Mouse (Mus musculus) midbrain, postnatal 0 days (tissue): ENCODE measurements around the gene Cacnb1. TPM values are rescaled to one million over a fixed set of nuclear protein-coding genes. Genes with fewer than 3 reads are reported as not detected.

Experiments
- ATAC-seq: fragments of 200-750 bp; cut with Nextera tagmentation; 2 replicates; pipeline ENCODE4 v1.8.0; 2017; ENCODE audit warnings: moderate number of reproducible peaks, mild to moderate bottlenecking, moderate TSS enrichment, moderate library complexity; ENCODE audit not compliant: low FRiP score
- DNase-seq: peaks from one replicate; pipeline ENCODE4 v3.0.0-alpha.2; 2015; ENCODE audit warnings: low spot score
- H3K27ac ChIP-seq: fragments of 300-500 bp; sonication (generic); 2 replicates; pipeline ENCODE4 v1.5.1; 2014; ENCODE audit warnings: low read depth, mild to moderate bottlenecking, low read length, mixed read lengths
- H3K27me3 ChIP-seq: fragments of 300-500 bp; sonication (generic); 2 replicates; pipeline ENCODE4 v1.6.1; 2014; ENCODE audit warnings: low read length, control low read depth, mixed read lengths; ENCODE audit not compliant: insufficient read depth
- H3K36me3 ChIP-seq: fragments of 300-500 bp; sonication (generic); 2 replicates; pipeline ENCODE4 v1.6.1; 2014; ENCODE audit warnings: low read length, control low read depth, mixed read lengths; ENCODE audit not compliant: insufficient read depth
- H3K4me1 ChIP-seq: fragments of 300-500 bp; sonication (generic); 2 replicates; pipeline ENCODE4 v1.6.1; 2014; ENCODE audit warnings: mild to moderate bottlenecking, control low read depth, antibody characterized with exemption, low read length, mixed read lengths; ENCODE audit not compliant: insufficient read depth
- H3K4me2 ChIP-seq: fragments of 300-500 bp; sonication (generic); 2 replicates; pipeline ENCODE4 v1.6.1; 2014; ENCODE audit warnings: low read depth, mild to moderate bottlenecking, low read length, mixed read lengths; ENCODE audit not compliant: poor library complexity, severe bottlenecking
- H3K4me3 ChIP-seq: fragments of 300-500 bp; sonication (generic); 2 replicates; pipeline ENCODE4 v1.5.1; 2014; ENCODE audit warnings: low read depth, mild to moderate bottlenecking, low read length, moderate library complexity
- H3K9ac ChIP-seq: fragments of 300-500 bp; sonication (generic); replicated peaks from 2 replicates; pipeline ENCODE4 v1.6.1; 2014; ENCODE audit warnings: mild to moderate bottlenecking, low read length, moderate library complexity, mixed read lengths; ENCODE audit not compliant: poor library complexity, severe bottlenecking
- H3K9me3 ChIP-seq: fragments of 300-500 bp; sonication (generic); 2 replicates; pipeline ENCODE4 v1.6.1; 2016; ENCODE audit warnings: low read length, control low read depth
- CTCF ChIP-seq: IDR thresholded peaks from 2 replicates; pipeline ENCODE4 v1.5.1; 2016; ENCODE audit warnings: antibody characterized with exemption, mild to moderate bottlenecking
- WGBS: fragments of 180-500 bp; shearing (Covaris S2); extraction: QIAGEN DNeasy Blood & Tissue Kit; methylation state at CpG from one replicate; pipeline ENCODE4 v1.1.7; 2014; 5-methylcytosine and 5-hydroxymethylcytosine counted together
- polyA plus RNA-seq: library from polyadenylated mRNA; unstranded; fragments of >200 nt; fragmentation: Nextera tagmentation; extraction: Ambion mirVana; gene quantifications from 2 replicates; pipeline ENCODE4 v1.2.1, GENCODE M21; 2015
- total RNA-seq: library from RNA; depleted of rRNA; stranded (reverse); fragments of >200 nt; gene quantifications from 2 replicates; pipeline ENCODE4 v1.2.3, GENCODE M21; 2014

Cacnb1 gene
- total and polyA plus RNA-seq, 2 experiments from 2014 or later, result 63.2 to 96.4 TPM

- Histone ChIP-seq H3K27ac (no peak overlapping the region), H3K4me3 (peak overlapping the region; percentile 49), H3K27me3 (peaks cover 25% of the 10 kb centered on the region), H3K9ac (peak overlapping the region; percentile 52), H3K36me3 (no peaks in the 10 kb centered on the region), H3K4me2 (peak overlapping the region; percentile 64), H3K4me1 (no peaks in the 10 kb centered on the region; the same call in 1 of the 2 replicates), H3K9me3 (no peaks in the 10 kb centered on the region)
- under 1% methylated on average over 66 of the region's 83 CpGs for WGBS
- peak; percentile 50; the same call in 1 of the 2 replicates for ATAC-seq
- no peak for DNase-seq
- no peak for TF ChIP-seq CTCF
Measured at GRCm38 (mm10) chr11:98052129-98052988, 29.5 kb upstream of the Cacnb1 start.

GRCm38 (mm10) chr11:98051611-98052128, 28.8 kb upstream of the Cacnb1 start:
- Histone ChIP-seq H3K36me3 (no peaks in the 10 kb centered on the region), H3K4me3 (peak overlapping the region; percentile 49), H3K27ac (no peak overlapping the region), H3K4me2 (peak overlapping the region; percentile 64), H3K9ac (peak overlapping the region; percentile 52; the same call in 1 of the 2 replicates), H3K27me3 (peaks cover 25% of the 10 kb centered on the region), H3K4me1 (no peaks in the 10 kb centered on the region; the same call in 1 of the 2 replicates), H3K9me3 (no peaks in the 10 kb centered on the region)
- WGBS, result 7% methylated on average over 12 of the region's 12 CpGs
- TF ChIP-seq CTCF, result no peak
- DNase-seq (no peak), ATAC-seq (no peak)

DNA sequence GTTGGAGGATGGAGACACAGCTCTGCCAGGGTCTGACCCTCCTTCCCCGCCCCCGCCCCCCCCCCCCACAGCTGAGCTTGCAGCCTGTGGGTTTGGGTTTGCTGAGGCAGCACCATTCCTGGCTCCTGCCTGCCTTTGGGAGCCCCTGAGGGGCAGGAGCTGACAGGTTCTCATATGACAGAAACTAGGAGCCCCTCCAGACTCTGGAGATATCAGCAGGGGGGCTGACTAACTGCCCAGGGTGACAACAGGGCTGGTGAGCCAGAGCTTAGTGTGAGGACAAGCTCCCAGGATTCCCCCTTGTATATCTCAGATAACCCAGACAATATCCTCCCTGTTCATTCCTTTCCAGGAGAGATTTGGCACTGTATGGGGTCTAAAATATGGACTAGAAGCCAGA, 28.1 kb upstream of the Cacnb1 start:
- no peak for DNase-seq
- no peak overlapping the region for H3K4me2 ChIP-seq
- H3K27ac ChIP-seq, result no peak overlapping the region
- ATAC-seq, result no peak
- H3K4me3 ChIP-seq, result no peak overlapping the region
- WGBS, result 21% methylated on average over 2 of the region's 2 CpGs
- no peak overlapping the region for H3K9ac ChIP-seq
- no peaks in the 10 kb centered on the region; the same call in 1 of the 2 replicates for H3K4me1 ChIP-seq
- H3K36me3 ChIP-seq, result no peaks in the 10 kb centered on the region
- no peak for TF ChIP-seq CTCF
- H3K27me3 ChIP-seq, result peaks cover 25% of the 10 kb centered on the region
- H3K9me3 ChIP-seq, result no peaks in the 10 kb centered on the region

DNA sequence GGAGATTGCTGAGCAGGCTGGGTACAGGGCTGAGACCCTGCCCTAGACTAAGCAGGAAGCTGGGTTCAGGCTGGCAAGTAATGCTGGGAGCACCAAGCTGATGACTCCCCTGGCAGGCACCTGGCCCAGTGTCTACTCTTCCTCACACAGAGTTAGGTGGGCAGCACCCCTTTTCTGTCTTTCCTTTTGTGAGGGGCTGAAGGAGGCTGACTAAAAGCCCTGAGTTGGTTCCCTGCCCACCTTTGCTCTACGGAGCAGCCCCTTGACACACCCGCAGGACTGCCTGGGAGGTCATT, 27.6 kb upstream of the Cacnb1 start:
- 14% methylated on average over 2 of the region's 2 CpGs for WGBS

GRCm38 (mm10) chr11:98049672-98050519, 27.1 kb upstream of the Cacnb1 start:
- Histone ChIP-seq H3K4me1 (no peaks in the 10 kb centered on the region; the same call in 1 of the 2 replicates), H3K36me3 (no peaks in the 10 kb centered on the region), H3K9ac (no peak overlapping the region), H3K4me3 (no peak overlapping the region), H3K27ac (no peak overlapping the region), H3K27me3 (peaks cover 25% of the 10 kb centered on the region), H3K4me2 (no peak overlapping the region), H3K9me3 (no peaks in the 10 kb centered on the region)
- TF ChIP-seq CTCF, result no peak
- DNase-seq (no peak), ATAC-seq (no peak)
- WGBS, result 68% methylated on average over 14 of the region's 14 CpGs

More for the DNA sequence above, 27.6 kb upstream of the Cacnb1 start:
- DNase-seq, result no peak
- no peak for TF ChIP-seq CTCF
- H3K4me3 ChIP-seq, result no peak overlapping the region
- no peaks in the 10 kb centered on the region; the same call in 1 of the 2 replicates for H3K4me1 ChIP-seq
- no peak overlapping the region for H3K4me2 ChIP-seq
- ATAC-seq, result no peak
- peaks cover 25% of the 10 kb centered on the region for H3K27me3 ChIP-seq
- no peaks in the 10 kb centered on the region for H3K36me3 ChIP-seq
- no peak overlapping the region for H3K9ac ChIP-seq
- no peak overlapping the region for H3K27ac ChIP-seq
- H3K9me3 ChIP-seq, result no peaks in the 10 kb centered on the region
